Mouse (Mus musculus) E14TG2a.4 (cell line): ENCODE data around the gene Gna15.

ENCODE experiments used
- CTCF ChIP-seq: conservative IDR thresholded peaks from 2 replicates; pipeline ENCODE4 v1.5.1; 2014; ENCODE audit warnings: low read length
- POU5F1 ChIP-seq: IDR thresholded peaks from 2 replicates; pipeline ENCODE4 v1.6.1; 2014; ENCODE audit warnings: low read length, borderline replicate concordance

GRCm38 (mm10) chr10:81457624-81458023 is 66.4 kb downstream of the Gna15 start:
- TF ChIP-seq CTCF, result no peak
- TF ChIP-seq POU5F1, result no peak
